Mouse (Mus musculus) liver, adult 2 months (tissue): ENCODE data around the gene Stxbp4.

ENCODE experiments used
- CTCF ChIP-seq: fragments of 200-500 bp; IDR thresholded peaks from 2 replicates; pipeline ENCODE4 v1.5.1; 2011; ENCODE audit warnings: low read depth, low read length, control low read depth
- POLR2A ChIP-seq: fragments of 200-500 bp; IDR thresholded peaks from 2 replicates; pipeline ENCODE4 v1.6.1; 2011; ENCODE audit warnings: low read length, control low read depth; ENCODE audit not compliant: insufficient read depth; ENCODE audit errors: extremely low read depth

- no peak for TF ChIP-seq CTCF
- TF ChIP-seq POLR2A, result no peak
These were observed 39.9 kb upstream of the Stxbp4 start for GRCm38 (mm10) chr11:90677771-90678288.
